Mouse (Mus musculus): ENCODE measurements around the gene Efcab5.
"Not testable (repeated sequence)": the region's sequence is repeated elsewhere in the genome, so short reads cannot be mapped to it uniquely, and the experiment has no call there.

Gene Efcab5

DNA sequence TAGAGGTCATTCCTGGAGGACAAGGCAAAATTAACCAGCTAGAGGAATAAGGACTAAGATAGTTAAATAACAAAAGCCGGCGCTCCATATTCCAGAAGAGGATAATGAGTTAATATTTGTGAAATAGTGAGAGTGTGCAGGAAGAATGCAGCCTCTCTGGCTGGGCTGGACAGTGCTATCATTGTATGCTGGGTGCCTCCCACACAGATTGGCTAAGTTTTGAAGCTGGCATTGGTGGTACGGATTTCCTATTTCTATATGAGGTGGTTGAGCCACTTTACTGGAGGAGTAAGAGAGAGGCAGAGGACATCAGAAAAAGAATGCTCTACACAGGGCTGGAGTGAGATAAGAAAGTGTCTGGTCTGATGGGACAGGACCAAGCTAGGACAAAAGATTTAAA is 9.0 kb downstream of the Efcab5 start:
- DNase-seq (ENCODE audit: low read depth): no peak

DNA sequence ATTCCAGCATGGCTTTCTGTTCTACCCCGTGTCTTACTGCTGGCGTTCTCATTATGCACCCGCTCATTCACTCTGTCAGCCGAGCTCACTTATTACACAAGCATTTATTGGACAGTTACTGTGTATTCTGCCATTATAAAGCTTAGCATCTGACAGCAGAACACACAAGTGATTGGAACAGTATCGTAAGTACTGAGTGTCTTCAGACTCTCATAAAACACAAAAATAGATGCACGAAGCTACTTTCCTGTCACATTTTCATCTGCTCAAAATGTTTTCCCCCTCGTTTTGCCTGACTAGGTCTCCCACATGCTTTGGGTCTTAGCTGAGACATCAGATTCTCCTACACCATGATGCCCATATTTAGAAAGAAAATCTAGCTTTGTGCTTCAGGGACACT is 14.2 kb downstream of the Efcab5 start:
- no peak for DNase-seq (ENCODE audit: low read depth)

DNA sequence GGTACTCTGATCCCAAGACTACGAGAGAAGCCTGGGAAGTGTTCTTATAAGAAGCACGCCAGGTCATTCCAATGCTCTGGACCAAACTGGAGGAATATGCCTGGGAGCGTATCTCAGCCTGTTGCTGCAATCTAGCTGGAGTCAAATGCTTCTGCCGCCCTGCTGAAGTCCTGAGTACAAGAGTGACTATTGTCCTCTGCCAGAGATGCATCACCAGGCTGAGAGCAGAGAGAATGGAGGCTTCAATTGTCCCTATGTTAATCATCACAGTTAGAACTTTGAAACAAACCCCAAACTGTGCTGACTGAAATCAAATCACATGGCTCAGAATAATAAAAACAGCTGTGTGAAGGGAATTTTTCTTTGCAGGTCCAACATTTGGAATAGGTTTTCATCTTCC is 15.0 kb downstream of the Efcab5 start:
- DNase-seq (ENCODE audit: low read depth): no peak

DNA sequence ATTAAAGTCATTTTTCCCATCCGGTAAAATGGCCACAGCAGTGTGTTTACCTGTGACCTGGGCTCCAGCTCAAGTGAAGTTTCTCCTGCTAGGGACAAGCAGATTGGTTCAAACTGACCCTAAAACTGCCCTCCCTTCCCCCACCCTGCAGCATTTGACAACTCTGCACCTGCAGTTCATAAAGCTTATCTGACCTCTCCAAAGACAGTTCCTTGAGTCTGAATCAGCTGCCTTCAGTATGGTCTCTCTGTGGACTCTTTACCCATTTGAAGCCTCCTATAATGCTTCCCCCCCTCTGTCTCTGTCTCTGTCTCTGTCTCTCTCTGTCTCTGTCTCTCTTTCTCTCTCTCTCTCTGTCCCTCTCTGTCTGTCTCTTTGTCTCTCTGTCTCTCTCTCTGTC is 28.0 kb downstream of the Efcab5 start:
- no peak for DNase-seq (ENCODE audit: low read depth)

DNA sequence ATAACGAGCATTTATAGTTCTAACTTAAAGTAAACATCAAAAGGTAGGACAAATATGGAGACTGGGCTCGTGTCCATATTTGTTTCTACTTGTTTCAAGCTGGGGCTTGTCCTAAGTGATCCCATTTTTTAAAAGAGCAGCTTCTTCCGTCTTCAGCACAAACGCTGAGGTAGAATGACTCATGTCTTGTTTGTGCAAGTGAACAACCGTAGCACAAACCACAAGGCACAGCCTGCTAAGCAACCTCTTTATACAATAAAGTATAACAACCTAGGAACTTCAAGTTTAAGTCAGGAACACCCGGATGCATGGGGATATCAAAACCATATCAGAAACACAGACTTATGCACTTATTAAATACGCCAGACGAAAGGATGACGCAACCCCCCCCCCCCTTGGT is 28.4 kb downstream of the Efcab5 start:
- no peak for DNase-seq (ENCODE audit: low read depth)

DNA sequence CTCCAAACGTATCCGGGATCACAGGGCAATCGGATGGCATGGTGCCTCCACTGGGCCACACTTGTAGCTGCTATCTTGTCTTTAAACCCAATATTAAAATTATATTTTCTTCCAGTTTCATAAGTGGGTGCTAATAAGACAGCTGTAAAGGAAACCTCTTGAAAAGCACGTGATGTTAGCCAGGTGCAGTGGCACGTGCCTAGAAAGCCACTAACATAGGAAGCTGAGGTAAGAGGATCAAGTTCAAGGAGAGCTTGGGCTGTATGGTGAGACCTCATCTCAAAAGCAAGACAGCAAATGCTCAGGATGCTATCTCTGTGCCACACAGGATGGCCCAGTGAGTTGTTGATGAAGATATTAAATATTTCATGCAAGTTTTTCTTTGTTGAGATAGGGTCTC is 34.6 kb downstream of the Efcab5 start:
- DNase-seq (ENCODE audit: low read depth): no peak

DNA sequence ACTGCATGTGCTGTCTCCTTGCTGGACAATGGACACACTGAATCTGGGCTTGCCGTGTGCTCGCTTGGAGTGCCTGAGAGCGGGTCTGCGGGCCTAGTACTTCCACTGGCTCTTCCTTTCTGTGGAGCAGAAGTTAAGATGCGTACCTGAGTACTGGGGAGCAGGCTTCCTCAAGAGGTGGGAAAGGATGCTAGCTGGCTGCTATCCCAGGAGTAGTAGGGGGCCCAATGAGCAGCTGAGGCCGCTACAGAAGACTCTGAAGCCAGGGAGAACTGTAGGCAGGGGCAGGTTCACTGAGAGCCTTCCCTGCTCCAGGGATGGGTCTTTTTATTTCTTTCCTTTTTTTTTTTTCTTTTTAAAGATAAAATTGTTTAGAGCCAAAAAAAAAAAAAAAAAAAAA is 38.0 kb downstream of the Efcab5 start:
- DNase-seq (ENCODE audit: low read depth): no peak

DNA sequence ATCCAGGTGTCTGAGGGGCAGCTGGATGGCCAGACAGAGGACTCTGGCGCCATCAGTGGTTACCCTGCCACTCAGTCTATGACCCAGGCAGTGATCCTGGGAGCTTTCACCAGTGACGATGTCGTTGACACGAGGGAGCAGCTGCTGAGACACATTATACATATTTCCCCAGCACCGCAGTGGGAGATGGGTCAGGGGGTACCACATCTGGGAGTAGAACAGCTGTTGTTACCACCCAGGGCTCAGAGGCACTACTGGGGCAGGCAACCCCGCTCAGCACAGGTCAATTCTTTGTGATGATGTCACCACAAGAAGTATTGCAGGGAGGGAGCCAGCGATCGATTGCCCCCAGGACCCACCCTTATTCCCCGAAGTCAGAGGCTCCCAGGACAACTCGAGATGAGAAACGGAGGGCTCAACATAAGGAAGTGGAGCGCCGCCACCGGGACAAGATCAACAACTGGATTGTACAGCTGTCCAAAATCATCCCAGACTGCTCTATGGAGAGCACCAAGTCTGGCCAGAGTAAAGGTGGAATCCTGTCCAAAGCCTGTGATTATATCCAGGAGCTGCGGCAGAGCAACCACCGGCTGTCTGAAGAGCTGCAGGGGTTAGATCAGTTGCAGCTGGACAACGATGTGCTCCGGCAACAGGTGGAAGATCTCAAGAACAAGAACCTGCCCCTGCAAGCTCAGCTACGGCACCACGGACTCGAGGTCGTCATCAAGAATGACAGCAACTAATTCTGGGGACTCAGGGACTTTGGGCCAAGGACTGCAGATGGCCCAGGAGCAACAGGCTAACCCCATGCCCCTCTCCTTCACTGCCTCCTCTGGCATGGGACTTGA is 38.8 kb downstream of the Efcab5 start:
- not testable (repeated sequence) for DNase-seq (ENCODE audit: low read depth)

DNA sequence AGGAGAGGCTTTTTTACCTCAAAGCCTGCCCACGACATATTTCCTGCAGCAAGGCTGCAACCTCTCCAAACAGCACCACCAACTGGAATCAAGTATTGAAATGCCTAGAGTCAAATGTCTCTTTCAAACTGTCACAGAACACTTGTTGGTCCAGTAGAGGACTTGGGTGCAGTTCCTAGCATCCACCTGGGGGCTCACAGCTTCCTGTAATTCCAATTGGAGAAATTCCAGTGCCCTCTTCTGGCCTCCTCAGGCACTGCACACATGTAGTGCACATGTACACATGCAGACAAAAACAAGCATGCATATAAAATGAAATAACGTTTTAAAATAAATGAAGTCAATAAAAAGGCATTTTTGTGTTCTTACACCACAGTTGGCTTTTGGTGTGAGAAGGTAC is 40.0 kb downstream of the Efcab5 start:
- no peak for DNase-seq (ENCODE audit: low read depth)

DNA sequence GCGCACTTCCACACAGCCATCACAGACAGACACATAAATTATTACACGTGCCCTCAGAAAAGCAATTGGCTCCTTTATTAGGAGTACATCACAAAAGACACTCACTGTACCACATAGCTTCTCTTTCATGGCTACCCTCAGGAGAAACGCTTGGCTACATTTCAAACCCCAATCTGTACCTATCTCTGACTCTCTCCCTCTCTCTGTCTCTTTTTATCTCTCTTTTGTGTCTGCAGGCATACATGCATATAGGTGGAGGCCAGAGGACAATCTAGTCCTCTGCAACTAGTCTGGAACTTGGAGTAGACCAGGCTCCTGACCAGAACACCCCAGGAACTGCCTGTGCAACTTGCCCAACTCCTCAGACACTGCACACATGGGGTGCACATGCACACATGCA is 41.0 kb downstream of the Efcab5 start:
- DNase-seq (ENCODE audit: low read depth): no peak

DNA sequence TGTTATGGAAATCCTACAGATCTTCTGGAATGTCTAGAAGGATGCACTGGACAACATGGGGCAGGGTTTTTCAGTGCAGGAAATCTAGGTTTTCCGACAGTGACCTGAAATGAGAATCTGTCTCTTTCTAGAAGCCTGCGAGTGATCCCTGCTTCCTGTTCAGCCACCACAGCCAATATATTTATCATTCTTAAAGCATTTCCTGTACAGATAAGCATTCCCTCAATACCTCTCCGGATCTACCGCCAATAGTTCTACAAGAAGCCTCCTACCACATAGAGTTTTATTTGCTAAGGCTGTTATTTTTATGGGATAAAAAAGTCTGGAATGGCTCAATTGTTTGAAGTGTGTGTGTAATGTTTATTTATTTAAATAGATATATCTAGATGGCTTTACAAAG is 43.3 kb downstream of the Efcab5 start:
- no peak for DNase-seq (ENCODE audit: low read depth)

DNA sequence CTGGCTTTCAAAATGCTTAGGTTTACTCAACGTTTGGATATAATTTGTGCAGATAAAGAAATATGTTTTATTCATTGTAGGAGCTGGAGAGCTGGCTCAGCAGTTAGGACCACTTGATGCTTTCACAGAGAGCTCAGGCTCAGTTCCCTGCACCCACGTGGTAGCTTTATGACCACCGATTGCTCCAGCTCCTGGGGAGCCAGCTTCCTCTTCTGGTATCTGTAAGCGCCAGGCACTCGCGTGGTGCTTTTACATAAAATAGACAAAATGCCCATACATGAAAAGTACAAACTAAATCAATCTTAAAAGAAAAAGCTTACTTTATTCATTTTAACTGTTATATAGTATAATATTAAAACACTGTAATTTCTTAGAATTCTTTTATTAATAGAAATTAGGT is 46.8 kb downstream of the Efcab5 start:
- no peak for DNase-seq (ENCODE audit: low read depth)

DNA sequence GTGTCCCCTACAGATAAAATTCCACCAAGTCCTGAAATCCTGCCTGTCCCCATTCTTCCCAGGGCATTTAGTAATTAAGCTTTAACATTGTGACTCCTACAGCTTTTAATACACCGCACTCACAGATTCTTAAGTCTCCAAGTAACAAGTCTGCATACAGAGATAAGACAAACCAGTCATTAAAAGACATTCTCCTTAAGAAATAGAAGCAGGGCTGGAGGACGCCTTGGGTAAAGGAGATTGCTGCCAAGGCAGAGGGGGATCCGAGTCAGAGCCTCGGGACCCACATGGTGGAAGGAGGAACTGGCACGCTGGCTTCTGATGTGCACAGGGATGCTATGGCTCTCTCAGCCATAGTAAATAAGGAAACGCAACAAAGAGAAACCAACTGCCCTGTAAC is 48.8 kb downstream of the Efcab5 start:
- DNase-seq (ENCODE audit: low read depth): no peak

DNA sequence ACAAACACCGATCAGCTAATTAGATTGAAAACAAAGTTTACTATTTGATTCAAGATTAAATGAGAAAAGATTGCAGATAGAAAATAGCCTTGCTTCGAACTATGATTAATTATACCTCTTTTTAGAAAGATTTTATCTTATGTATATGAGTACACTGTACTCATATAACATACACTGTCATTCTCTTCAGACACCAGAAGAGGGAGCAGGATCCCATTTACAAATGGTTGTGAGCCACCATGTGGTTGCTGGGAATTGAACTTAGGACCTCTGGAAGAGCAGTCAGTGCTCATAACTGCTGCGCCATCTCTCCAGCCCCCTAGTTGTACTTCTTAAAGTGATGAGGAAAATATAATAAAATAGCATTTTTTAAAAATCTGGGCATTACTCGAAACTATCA is 55.3 kb downstream of the Efcab5 start:
- no peak for DNase-seq (ENCODE audit: low read depth)

DNA sequence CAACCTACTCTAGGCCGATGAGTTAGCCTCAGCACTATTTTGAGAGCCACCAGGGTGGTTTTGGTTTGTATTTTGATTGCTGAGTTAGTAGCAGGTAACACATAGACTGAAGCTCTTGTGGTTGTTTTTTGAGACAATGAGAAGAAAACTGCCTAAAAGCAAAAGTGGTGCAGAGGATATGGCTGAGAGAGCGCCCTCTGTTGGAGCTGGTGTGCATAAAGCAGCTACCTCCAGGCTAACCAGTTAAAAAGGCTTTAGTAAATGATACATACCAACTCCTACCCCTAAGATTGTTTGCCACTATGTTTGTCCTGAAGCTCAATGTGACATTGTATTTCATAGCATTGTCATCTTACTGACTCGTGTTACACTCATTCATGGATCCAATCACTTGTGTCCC is 56.2 kb downstream of the Efcab5 start:
- DNase-seq (ENCODE audit: low read depth): peak; percentile 20

DNA sequence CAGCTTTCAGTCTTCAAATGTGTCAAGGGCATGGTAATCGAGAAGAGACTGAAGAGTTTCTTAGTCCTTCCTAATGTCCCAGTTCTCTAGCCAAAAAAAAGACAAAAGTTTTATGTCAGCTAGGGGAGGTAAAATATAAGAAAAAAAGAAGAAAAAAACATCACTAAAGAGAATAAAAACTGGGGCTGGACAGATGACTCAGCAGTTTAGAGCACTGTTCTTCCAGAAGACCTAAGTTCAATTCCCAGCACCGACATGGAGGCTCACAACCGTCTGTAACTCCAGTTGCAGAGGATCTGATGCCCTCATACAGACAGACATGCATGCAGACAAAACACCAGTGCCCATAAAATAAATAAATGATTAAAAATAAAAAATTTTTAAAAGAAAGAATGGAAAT is 60.2 kb downstream of the Efcab5 start:
- DNase-seq (ENCODE audit: low read depth): no peak

DNA sequence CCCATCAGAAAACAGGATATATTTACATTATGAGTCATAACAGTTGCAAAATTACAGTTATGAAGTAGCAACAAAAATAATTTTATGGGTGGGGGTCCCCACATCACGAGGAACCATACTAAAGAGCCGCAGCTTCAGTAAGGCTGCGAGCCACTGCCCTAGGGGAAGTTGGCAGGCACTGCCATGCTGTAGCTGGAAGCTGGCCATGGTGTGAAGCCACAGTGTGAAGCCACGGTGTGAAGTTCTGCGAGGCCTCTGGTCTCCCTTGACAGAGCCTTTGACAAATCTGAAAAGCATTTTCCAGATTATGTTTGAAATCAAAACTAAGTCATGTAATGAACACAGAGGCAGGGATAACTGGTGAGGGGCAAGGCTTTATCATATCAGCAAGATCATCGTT is 77.6 kb downstream of the Efcab5 start:
- DNase-seq (ENCODE audit: low read depth): no peak

DNA sequence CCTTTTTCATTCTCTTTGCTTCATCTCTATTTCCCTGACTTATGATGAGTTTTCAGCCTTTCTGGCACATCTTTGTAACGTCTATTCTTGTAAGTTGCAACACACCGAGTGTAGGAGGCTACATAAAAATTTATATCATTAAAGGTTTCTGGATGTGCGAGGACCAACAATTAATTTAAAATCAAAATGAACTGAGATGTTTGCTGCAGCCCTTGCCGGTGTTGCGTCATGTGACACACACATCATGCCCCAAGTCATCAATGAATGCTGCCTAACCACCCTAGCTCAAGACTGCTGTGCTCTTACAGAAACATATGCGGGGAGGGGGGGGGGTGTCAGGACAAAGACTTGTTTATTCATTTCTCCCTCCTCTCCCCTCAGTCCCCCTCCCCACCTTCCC is 80.3 kb downstream of the Efcab5 start:
- DNase-seq (ENCODE audit: low read depth): no peak

DNA sequence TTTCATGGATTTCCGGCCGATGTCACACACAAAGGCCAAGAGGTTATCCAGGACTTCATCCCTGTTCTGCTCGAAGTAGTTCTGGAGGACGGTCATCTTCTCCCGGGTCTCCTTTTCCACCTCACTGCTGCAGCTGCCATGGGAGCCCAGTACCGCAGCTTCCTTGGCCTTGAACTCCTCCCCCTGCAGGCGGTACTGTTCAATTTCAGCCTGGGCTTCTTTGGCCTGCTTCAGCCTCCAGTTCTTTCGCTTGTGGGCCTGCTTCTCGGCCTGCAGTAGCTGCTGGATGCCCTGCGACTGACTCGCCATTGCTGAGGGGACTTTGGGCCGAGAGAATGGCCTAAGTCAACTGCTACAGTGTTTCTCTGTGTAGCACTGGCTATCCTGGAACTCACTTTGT is 80.9 kb downstream of the Efcab5 start:
- not testable (repeated sequence) for DNase-seq (ENCODE audit: low read depth)

DNA sequence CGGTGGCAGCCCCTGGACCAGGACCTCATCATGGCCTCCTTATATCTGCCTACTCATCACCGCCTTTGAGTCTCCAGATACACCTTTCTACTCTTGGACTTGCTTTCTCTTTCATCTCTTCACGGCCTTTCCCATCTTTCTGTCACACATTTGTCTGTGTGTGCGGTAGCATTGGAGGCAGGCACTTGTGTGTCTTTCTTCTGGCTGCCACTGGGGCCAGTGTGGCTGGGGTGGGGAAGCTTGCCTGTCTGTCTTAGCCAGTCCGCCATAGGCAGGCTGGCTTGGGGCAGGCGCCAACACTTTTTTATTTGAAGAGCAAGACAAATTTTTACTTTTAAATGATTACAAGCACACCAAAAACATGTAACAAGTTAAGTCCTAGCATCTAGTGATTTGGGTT is 81.8 kb downstream of the Efcab5 start:
- no peak for DNase-seq (ENCODE audit: low read depth)

DNA sequence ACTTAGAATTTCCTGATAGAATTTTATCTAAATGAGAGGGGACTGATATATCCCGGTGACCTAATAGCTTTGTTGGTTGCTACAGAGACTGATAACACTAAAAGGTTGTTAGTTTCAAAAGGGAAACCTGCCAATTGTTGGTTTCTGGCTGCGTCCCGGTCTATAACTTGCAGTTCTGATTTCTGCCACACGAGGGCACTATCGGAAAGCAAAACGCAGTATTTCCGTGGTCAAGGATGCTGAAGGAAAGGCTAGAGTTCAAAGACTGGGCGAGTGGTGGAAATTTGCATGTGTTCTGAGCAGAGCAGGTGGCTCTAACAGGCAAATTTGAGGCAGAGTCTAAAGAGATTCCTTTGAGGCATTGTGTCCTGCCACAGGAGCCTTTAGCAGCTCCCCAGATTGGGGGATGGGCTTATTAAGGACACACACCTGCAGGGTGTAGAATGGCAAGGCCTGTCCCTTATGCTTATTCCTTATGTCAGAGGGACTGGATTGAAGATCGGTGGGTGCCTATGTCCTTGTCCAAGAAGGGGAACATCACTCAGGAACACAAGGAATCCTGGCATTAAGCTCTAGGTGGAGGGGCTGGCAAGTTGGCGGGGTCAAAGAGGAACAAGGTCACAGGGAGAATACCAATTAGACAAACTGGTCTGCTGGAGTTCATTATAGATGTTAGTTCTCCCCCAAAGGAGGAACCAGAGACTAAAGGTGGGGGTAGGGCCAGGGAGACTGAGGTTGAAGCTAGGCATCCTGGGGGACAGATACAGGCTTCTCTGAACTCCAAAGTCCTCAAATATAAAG is 88.4 kb downstream of the Efcab5 start:
- DNase-seq (ENCODE audit: low read depth): peak; percentile 59

DNA sequence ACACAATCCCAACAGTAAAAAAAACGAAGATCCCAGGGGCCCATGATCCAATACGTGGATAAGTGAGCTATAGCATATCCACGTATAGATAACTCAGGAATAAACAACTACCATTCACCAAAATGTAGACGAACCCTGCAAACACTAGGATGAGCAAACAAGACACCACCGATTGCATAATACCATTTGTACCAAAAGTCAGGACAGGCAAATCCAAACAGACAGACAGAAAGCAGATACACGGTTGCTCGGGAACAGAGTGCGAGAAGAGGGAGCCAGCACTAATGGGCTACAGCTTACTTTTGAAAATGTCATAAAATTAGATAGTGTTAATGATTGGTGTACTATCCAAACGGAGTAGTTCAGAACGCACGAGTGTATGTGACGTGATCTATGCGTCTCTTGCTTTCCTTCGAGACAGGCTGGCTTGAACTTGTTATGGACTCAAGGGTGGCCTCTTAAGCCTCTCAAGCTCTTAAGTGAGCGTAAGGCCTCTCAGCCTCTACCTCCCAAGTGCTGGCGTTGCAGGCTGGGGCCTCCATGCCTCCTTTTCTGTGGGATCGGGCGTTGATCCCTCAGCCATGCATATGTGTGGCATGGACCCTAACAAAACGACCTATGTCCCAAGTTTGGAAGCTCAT is 90.3 kb downstream of the Efcab5 start:
- DNase-seq (ENCODE audit: low read depth): no peak

DNA sequence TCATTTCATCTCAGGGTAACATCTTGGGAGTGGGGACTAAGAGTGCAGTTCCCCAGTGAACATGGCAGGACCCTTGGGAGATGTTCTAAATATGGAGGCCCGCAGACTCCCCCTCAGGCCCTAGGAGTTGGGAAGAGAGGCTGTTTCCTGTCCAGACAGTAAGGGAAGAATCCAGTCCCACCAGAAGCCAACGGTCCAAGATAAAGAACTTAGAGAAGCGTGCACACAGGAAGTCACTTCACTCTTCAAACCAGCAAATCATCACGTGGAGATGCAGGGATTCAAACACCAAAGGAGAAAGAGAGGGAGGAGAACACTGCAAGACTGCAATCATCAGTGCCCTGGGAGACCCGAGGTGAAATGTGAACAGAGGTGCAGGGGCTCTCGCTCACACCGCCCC is 91.8 kb downstream of the Efcab5 start:
- no peak for DNase-seq (ENCODE audit: low read depth)
